Mouse (Mus musculus) heart, adult 2 months (tissue): ENCODE measurements around the gene Parg. TPM values are rescaled to one million over a fixed set of nuclear protein-coding genes. Genes with fewer than 3 reads are reported as not detected.
"Not testable (repeated sequence)": the region's sequence is repeated elsewhere in the genome, so short reads cannot be mapped to it uniquely, and the experiment has no call there.

Experiments
- DNase-seq, 2 experiments: peaks; one replicate each; pipeline ENCODE4 v3.0.0; 2021
- H3K27ac ChIP-seq: fragments of 200-600 bp; 2 replicates; pipeline ENCODE4 v1.8.1; 2022
- H3K27me3 ChIP-seq: fragments of 200-500 bp; 2 replicates; pipeline ENCODE4 v1.6.1; 2012; ENCODE audit warnings: mild to moderate bottlenecking, low read length, inconsistent platforms, mixed read lengths; ENCODE audit not compliant: control insufficient read depth, insufficient read depth
- H3K36me3 ChIP-seq: fragments of 200-500 bp; 2 replicates; pipeline ENCODE4 v1.6.1; 2012; ENCODE audit warnings: low read length, inconsistent platforms; ENCODE audit not compliant: control insufficient read depth, insufficient read depth
- H3K4me1 ChIP-seq: fragments of 200-500 bp; 2 replicates; pipeline ENCODE4 v1.6.1; 2011; ENCODE audit warnings: low read length; ENCODE audit not compliant: control insufficient read depth, insufficient read depth
- H3K4me3 ChIP-seq: fragments of 200-600 bp; 2 replicates; pipeline ENCODE4 v1.8.1; 2022
- H3K79me2 ChIP-seq: fragments of 200-500 bp; replicated peaks from 2 replicates; pipeline ENCODE4 v1.6.1; 2012; ENCODE audit warnings: mild to moderate bottlenecking, inconsistent platforms, low read length, moderate library complexity, mixed read lengths; ENCODE audit not compliant: control insufficient read depth, insufficient read depth
- H3K9ac ChIP-seq: fragments of 200-500 bp; 2 replicates; pipeline ENCODE4 v1.6.1; 2012; ENCODE audit warnings: low read depth, mild to moderate bottlenecking, control low read depth, inconsistent platforms, low read length, mixed read lengths
- CTCF ChIP-seq: fragments of 200-600 bp; IDR thresholded peaks from 2 replicates; pipeline ENCODE4 v1.8.1; 2022; ENCODE audit warnings: antibody characterized with exemption, mild to moderate bottlenecking, moderate library complexity
- EP300 ChIP-seq: fragments of 200-500 bp; IDR thresholded peaks from 2 replicates; pipeline ENCODE4 v1.6.1; 2011; ENCODE audit warnings: low read depth, low read length, control low read depth; ENCODE audit not compliant: insufficient read depth
- POLR2A ChIP-seq: fragments of 200-500 bp; IDR thresholded peaks from 2 replicates; pipeline ENCODE4 v1.6.1; 2011; ENCODE audit warnings: mild to moderate bottlenecking, low read depth, low read length, control low read depth; ENCODE audit not compliant: insufficient read depth
- WGBS: fragments of 180-500 bp; shearing (Covaris S2); methylation state at CpG from one replicate; pipeline ENCODE4 v1.1.7; 2018; 5-methylcytosine and 5-hydroxymethylcytosine counted together
- intact Hi-C: fragments of 180-260 bp; cut with DNase I; formaldehyde crosslinking; loops from one replicate; pipeline ENCODE4 v1.15.1; 2025
- polyA plus RNA-seq: library from polyadenylated mRNA; depleted of rRNA; stranded (reverse); fragments of >200 nt; gene quantifications from 2 replicates; pipeline ENCODE4 v1.2.3, GENCODE M21; 2012
- total RNA-seq, 2 experiments: library from RNA; stranded (reverse); gene quantifications; 2 replicates each; pipeline ENCODE4 v1.2.3; 2021

The Parg gene
- total and polyA plus RNA-seq, 3 experiments, result 3.7 to 21.2 (median 20.0) TPM

DNA sequence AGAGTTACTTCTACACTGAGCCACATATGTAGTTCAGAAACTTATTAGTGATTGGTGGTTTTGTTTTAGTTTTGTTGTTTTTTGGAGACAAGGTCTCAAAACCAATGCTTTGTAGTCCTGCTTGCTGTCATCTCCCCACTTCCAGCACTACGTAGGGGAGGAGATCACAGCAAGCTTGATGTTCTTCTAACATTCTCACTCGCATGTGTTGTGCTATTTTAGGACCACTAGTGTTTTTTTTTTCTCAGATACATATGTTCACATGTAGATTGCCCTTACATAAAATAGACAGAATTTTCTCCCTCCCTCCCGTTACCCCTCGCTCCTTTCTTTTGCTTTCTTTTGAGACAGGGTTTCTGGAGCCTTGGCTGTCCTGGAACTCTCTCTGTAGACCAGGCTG lies 31.6 kb upstream of the Parg start:
- Histone ChIP-seq H3K9ac (no peak overlapping the region), H3K4me3 (no peak overlapping the region), H3K4me1 (peaks cover 2% of the 10 kb centered on the region; the same call in 1 of the 2 replicates), H3K27ac (no peak overlapping the region), H3K27me3 (no peaks in the 10 kb centered on the region), H3K36me3 (peaks cover 12% of the 10 kb centered on the region), H3K79me2 (peaks cover 2% of the 10 kb centered on the region)
- 84% methylated on average over 4 of the region's 4 CpGs for WGBS
- TF ChIP-seq POLR2A, result no peak
- TF ChIP-seq CTCF, result no peak
- TF ChIP-seq EP300, result no peak
- no peak for DNase-seq
- intact Hi-C loops, result no loop called here

DNA sequence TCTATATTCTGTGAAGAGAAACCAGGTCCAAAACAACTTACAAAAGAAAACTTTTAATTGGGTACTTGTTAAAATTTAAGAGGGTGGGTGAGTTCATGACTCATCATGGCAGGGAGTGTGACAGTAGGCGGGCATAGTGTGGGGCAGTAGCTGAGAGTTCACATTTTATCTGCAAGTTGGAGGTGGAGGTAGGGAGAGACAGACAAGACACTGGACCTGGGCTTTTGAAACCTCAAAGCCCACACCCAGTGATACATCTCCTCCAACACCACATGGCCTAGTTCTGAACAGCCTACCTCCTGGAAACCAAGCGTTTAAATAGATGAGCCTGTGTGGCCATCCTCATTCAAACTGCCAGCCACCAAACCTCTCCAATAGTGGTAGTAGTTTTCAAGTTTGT lies 26.4 kb upstream of the Parg start:
- 85% methylated on average over 2 of the region's 2 CpGs for WGBS
- peaks cover 9% of the 10 kb centered on the region for H3K36me3 ChIP-seq
- no peak overlapping the region for H3K4me3 ChIP-seq
- no peak overlapping the region for H3K9ac ChIP-seq
- H3K4me1 ChIP-seq, result no peaks in the 10 kb centered on the region
- no peak overlapping the region for H3K27ac ChIP-seq
- no peak for TF ChIP-seq EP300
- no peak for TF ChIP-seq CTCF
- no peak for TF ChIP-seq POLR2A
- DNase-seq, result no peak
- H3K79me2 ChIP-seq, result no peaks in the 10 kb centered on the region
- intact Hi-C loops, result no loop called here
- H3K27me3 ChIP-seq, result no peaks in the 10 kb centered on the region

DNA sequence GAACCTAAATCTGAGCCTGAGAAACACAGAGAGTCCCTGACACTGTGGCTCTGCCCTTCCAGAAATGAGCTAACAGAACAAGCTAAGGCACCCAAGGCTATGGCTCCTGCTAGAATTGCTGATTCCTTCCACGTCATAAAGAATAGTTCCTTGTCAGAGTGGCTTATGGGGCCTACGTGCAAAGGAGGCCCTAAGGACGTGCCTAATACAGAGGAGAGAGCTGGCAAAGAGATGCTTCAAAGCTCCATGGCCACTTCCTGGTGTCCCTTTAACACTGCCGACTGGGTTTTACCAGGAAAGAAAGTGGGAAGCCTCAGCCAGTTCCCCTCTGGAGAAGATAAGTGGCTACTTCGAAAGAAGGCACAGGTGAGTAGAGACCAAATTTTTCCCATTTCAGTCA lies 25.2 kb upstream of the Parg start:
- H3K79me2 ChIP-seq, H3K4me1 ChIP-seq, H3K9ac ChIP-seq, H3K4me3 ChIP-seq, H3K27me3 ChIP-seq, H3K36me3 ChIP-seq, DNase-seq, H3K27ac ChIP-seq, intact Hi-C loops: not testable (repeated sequence)
- 74% methylated on average over 5 of the region's 5 CpGs for WGBS

DNA sequence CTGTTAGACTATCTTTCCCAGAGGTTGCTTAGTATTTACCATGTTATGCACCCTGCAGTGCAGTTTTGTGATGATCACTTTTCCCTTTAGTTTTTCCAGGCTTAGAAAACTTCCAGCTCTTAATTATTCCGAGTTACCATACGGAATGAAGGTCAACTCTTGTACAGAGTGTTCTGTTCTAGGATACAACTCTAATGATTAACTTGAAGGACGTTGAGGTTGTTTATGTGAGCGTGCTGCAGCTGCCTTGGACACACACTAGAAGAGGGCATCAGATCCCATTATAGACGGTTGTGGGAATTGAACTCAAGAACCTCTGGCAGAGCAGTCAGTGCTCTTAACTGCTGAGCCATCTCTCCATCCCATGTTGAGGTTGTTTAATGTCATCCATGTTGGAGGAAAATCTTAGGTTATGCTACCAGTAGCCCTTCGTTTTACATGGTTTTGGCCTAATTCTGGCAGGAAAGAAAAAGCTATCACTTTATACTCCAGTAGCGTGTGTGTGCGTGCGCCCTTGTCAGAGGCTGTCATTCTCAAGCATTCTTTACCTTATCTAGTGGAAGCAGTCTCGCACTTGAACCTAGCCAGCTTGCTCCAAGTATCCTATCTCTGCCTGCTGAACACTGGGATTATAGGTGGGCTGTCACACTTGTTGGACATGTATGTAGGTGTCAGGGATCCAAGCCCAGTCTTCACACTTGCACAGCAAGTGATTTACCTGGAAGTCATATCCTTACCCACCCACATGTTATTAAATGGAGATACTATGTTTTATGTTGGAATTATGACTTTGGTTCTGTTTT lies 22.2 kb upstream of the Parg start:
- Histone ChIP-seq H3K36me3 (peaks cover 7% of the 10 kb centered on the region), H3K4me1 (no peaks in the 10 kb centered on the region), H3K79me2 (no peaks in the 10 kb centered on the region), H3K27me3 (no peaks in the 10 kb centered on the region), H3K9ac (no peak overlapping the region), H3K27ac (no peak overlapping the region), H3K4me3 (no peak overlapping the region)
- intact Hi-C loops, result no loop called here
- 75% methylated on average over 10 of the region's 10 CpGs for WGBS
- DNase-seq, result no peak
- TF ChIP-seq POLR2A, result no peak
- no peak for TF ChIP-seq CTCF
- no peak for TF ChIP-seq EP300

GRCm38 (mm10) chr14:32180861-32181260 lies 20.9 kb upstream of the Parg start:
- Histone ChIP-seq H3K4me1 (no peaks in the 10 kb centered on the region), H3K36me3 (peaks cover 7% of the 10 kb centered on the region), H3K9ac (no peak overlapping the region), H3K4me3 (no peak overlapping the region), H3K79me2 (no peaks in the 10 kb centered on the region), H3K27me3 (no peaks in the 10 kb centered on the region), H3K27ac (no peak overlapping the region)
- DNase-seq, result no peak
- intact Hi-C loops, result no loop called here
- TF ChIP-seq CTCF (no peak), EP300 (no peak), POLR2A (no peak)
- 84% methylated on average over 6 of the region's 6 CpGs for WGBS

DNA sequence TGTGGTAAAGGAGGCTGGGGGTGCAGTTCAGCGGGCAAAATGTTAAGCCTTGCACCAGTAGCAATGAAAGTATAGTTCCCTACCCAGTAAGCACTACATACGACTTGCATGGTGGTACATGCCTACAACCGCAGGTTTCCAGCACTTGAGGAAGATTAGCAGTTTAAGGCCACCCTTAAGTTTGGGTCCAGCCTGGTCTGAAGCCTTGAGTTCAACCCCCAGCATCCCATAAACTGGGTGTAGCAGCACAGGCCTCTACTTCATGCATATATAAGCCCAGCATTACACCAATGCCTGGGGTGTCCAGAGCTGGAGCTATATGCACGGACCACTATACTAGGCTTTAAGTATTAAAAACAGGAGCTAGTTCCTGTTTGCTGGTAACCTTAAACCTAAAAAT lies 17.9 kb upstream of the Parg start:
- no peak for DNase-seq
- no peak overlapping the region for H3K9ac ChIP-seq
- H3K27ac ChIP-seq, result no peak overlapping the region
- TF ChIP-seq CTCF (no peak), EP300 (no peak), POLR2A (no peak)
- intact Hi-C loops, result no loop called here
- WGBS, result 94% methylated on average over 4 of the region's 4 CpGs
- H3K4me1 ChIP-seq, result no peaks in the 10 kb centered on the region
- H3K27me3 ChIP-seq, result no peaks in the 10 kb centered on the region
- H3K79me2 ChIP-seq, result no peaks in the 10 kb centered on the region
- H3K36me3 ChIP-seq, result peaks cover 12% of the 10 kb centered on the region
- H3K4me3 ChIP-seq, result no peak overlapping the region
